25 mouse cellular contexts compared by ENCODE assay signal in genomic region chr15:78626285-78626684, GRCm38 (mm10).
"Had no signal": no experiment of that assay in that cellular context is flagged by ENCODE, and none has a peak within 500 bp of the region (broad histone marks: within the 10 kb centered on the region; RNA-seq: fewer than 3 reads in every experiment).

No protein-coding gene starts in this region.

- H3K36me3 ChIP-seq: heart, embryonic 10.5 days; heart, embryonic 12.5 days; hindbrain, embryonic 13.5 days; hindbrain, embryonic 15.5 days; intestine, embryonic 15.5 days; limb, embryonic 10.5 days; limb, embryonic 12.5 days; liver, embryonic 13.5 days; liver, embryonic 15.5 days had no signal

- H3K4me2 ChIP-seq: heart, embryonic 12.5 days; hindbrain, embryonic 13.5 days; hindbrain, embryonic 15.5 days; intestine, embryonic 15.5 days; limb, embryonic 12.5 days; liver, embryonic 11.5 days; liver, embryonic 13.5 days; liver, embryonic 15.5 days had no signal

- ATAC-seq: inflammation-experienced regulatory T-cells, adult 6 months; intestine, embryonic 15.5 days; intestine, postnatal 0 days had no signal

- DNase-seq: gastrocnemius, adult 2 months; gastrocnemius, postnatal 10 days; gastrocnemius, postnatal 25 days; heart, adult 18-20 months; heart, postnatal 10 days; heart, postnatal 4 days; kidney, adult 18-20 months; kidney, adult 8-10 months; kidney, postnatal 25 days; kidney, postnatal 4 days; liver; liver, embryonic 13.5 days had no signal

- H3K4me1 ChIP-seq: heart, embryonic 10.5 days; heart, embryonic 12.5 days; limb, embryonic 12.5 days; liver, embryonic 13.5 days; liver, embryonic 15.5 days had no signal

- H3K27me3 ChIP-seq: intestine, embryonic 15.5 days; liver, embryonic 13.5 days; liver, embryonic 15.5 days had no signal

- H3K27ac ChIP-seq: gastrocnemius, adult 2 months; heart, embryonic 10.5 days; hindbrain, embryonic 13.5 days; hindbrain, embryonic 15.5 days; intestine, embryonic 15.5 days; layer of hippocampus, adult 2 months; left cerebral cortex, adult 2 months; limb, embryonic 10.5 days; limb, embryonic 12.5 days; liver, embryonic 13.5 days; liver, embryonic 15.5 days had no signal

- H3K9me3 ChIP-seq: heart, embryonic 10.5 days; heart, embryonic 12.5 days; hindbrain, embryonic 13.5 days; hindbrain, embryonic 15.5 days; intestine, embryonic 15.5 days; limb, embryonic 10.5 days; limb, embryonic 12.5 days; liver, embryonic 13.5 days; liver, embryonic 15.5 days had no signal

- H3K9ac ChIP-seq: heart, embryonic 12.5 days; hindbrain, embryonic 13.5 days; hindbrain, embryonic 15.5 days; intestine, embryonic 15.5 days; limb, embryonic 12.5 days; liver, embryonic 13.5 days; liver, embryonic 15.5 days had no signal

- H3K4me3 ChIP-seq: gastrocnemius, adult 2 months; heart, embryonic 10.5 days; heart, embryonic 12.5 days; hindbrain, embryonic 13.5 days; hindbrain, embryonic 15.5 days; intestine, embryonic 15.5 days; layer of hippocampus, adult 2 months; left cerebral cortex, adult 2 months; limb, embryonic 10.5 days; limb, embryonic 12.5 days; liver, embryonic 13.5 days; liver, embryonic 15.5 days had no signal
